Mouse (Mus musculus) megakaryocyte progenitor cell, adult 5-6 weeks (primary cell): ENCODE measurements around the gene Sec22a. TPM values are rescaled to one million over a fixed set of nuclear protein-coding genes. Genes with fewer than 3 reads are reported as not detected.

ENCODE experiments used
- total RNA-seq, 2 experiments: library from RNA; stranded (forward) in 1 of 2; stranded (reverse) in 1 of 2; fragments of 157-497, 149-512 nt in 1 of 2; fragments of 200-1000 nt in 1 of 2; gene quantifications; 2 replicates each; pipeline versions ENCODE4 v1.2.3 to v1.2.4; 2015 to 2017

Sec22a gene
- total RNA-seq, 2 experiments from 2014 or later, result 6.2 to 19.4 TPM

Other genes starting within 250 kb of the Sec22a start
- gene Adcy5, start 209.0 kb downstream of the Sec22a start, total RNA-seq (2015), result not detected in 2 replicates
- gene Adcy5, start 209.0 kb downstream of the Sec22a start, total RNA-seq (2017), result not detected in 2 replicates
- gene Pdia5, start 127.0 kb upstream of the Sec22a start, total RNA-seq (2015), result 25.3 and 27.0 TPM in 2 replicates
- gene Pdia5, start 127.0 kb upstream of the Sec22a start, total RNA-seq (2017), result 9.8 and 10.8 TPM in 2 replicates
- gene Sema5b, start 177.2 kb upstream of the Sec22a start, total RNA-seq (2015), result not detected in 2 replicates
- gene Sema5b, start 177.2 kb upstream of the Sec22a start, total RNA-seq (2017), result not detected in 2 replicates